Mouse (Mus musculus) cerebellum, postnatal 25 days (tissue): ENCODE data around the gene Vstm4.

Source experiments
- DNase-seq, 2 experiments: peaks; one replicate each; pipeline ENCODE4 v3.0.0; 2021; ENCODE audit warnings: mixed read lengths in 2 of 2

Vstm4 gene

GRCm38 (mm10) chr14:32856681-32857328 lies at the start of gene Vstm4:
Gene Vstm4 (plus strand): TSS chr14:32856756.
- peak; percentile 61 to 70 for DNase-seq

GRCm38 (mm10) chr14:32810111-32810510 lies 46.4 kb upstream of the Vstm4 start:
- DNase-seq = peak in 1 of 2 experiments; percentile 8

- DNase-seq = no peak
These were observed 44.1 kb upstream of the Vstm4 start for GRCm38 (mm10) chr14:32812429-32812828.

- DNase-seq = no peak
These were observed 41.6 kb upstream of the Vstm4 start for GRCm38 (mm10) chr14:32814961-32815360.

- DNase-seq = no peak
These were observed 40.0 kb upstream of the Vstm4 start for GRCm38 (mm10) chr14:32816533-32816932.

GRCm38 (mm10) chr14:32817258-32817657 lies 39.3 kb upstream of the Vstm4 start:
- no peak for DNase-seq

- DNase-seq = no peak
These were observed 37.3 kb upstream of the Vstm4 start for GRCm38 (mm10) chr14:32819297-32819696.

GRCm38 (mm10) chr14:32822812-32823211 lies 33.7 kb upstream of the Vstm4 start:
- no peak for DNase-seq

- no peak for DNase-seq
These were observed 32.7 kb upstream of the Vstm4 start for GRCm38 (mm10) chr14:32823861-32824260.

- DNase-seq = no peak
These were observed 32.0 kb upstream of the Vstm4 start for GRCm38 (mm10) chr14:32824267-32825150.

- no peak for DNase-seq
These were observed 31.0 kb upstream of the Vstm4 start for GRCm38 (mm10) chr14:32825426-32826032.

GRCm38 (mm10) chr14:32827165-32827564 lies 29.4 kb upstream of the Vstm4 start:
- DNase-seq = no peak

GRCm38 (mm10) chr14:32827994-32828650 lies 28.4 kb upstream of the Vstm4 start:
- DNase-seq = no peak

- DNase-seq = no peak
These were observed 22.7 kb upstream of the Vstm4 start, which contains the start of gene Fam170b for GRCm38 (mm10) chr14:32833847-32834246. Gene Fam170b (plus strand): TSS chr14:32833962.

GRCm38 (mm10) chr14:32835181-32835580 lies 21.4 kb upstream of the Vstm4 start:
- peak in 1 of 2 experiments; percentile 27 for DNase-seq

GRCm38 (mm10) chr14:32835596-32835995 lies 21.0 kb upstream of the Vstm4 start:
- peak; percentile 53 for DNase-seq

- DNase-seq = no peak
These were observed 20.4 kb upstream of the Vstm4 start for GRCm38 (mm10) chr14:32836191-32836590.

GRCm38 (mm10) chr14:32842052-32842451 lies 14.5 kb upstream of the Vstm4 start:
- DNase-seq = no peak

- DNase-seq = no peak
These were observed 2.5 kb upstream of the Vstm4 start for GRCm38 (mm10) chr14:32854059-32854458.

GRCm38 (mm10) chr14:32856246-32856645 lies 310 bp upstream of the Vstm4 start:
- DNase-seq = no peak

GRCm38 (mm10) chr14:32858361-32858760 lies 1.8 kb downstream of the Vstm4 start:
- no peak for DNase-seq

GRCm38 (mm10) chr14:32858941-32859510 lies 2.5 kb downstream of the Vstm4 start:
- no peak for DNase-seq
